In genomic region chr4:121214793-121215304, GRCm38 (mm10) we compare ENCODE assay signal across 8 mouse cellular contexts. TPM values are rescaled to one million over a fixed set of nuclear protein-coding genes. Genes with fewer than 3 reads are reported as not detected.
A peak's percentile ranks its signal among the peaks of the same experiment; 100 is the strongest.
DNase-seq lines count a peak whose midpoint lies in the region; ATAC-seq and TF ChIP-seq lines count a peak whose summit lies in the region.

Rlf (minus strand) TSS chr4:121215084.

- under 1% methylated on average over 47 of the region's 48 CpGs for WGBS in kidney, embryonic 14.5 days
- WGBS in limb, embryonic 15.5 days = under 1% methylated on average over 48 of the region's 48 CpGs

- TF ChIP-seq CTCF in bone marrow macrophage, adult 2 months (IDR thresholded peaks at IDR 0.05; ENCODE audit: low read depth, low read length) = no peak
- TF ChIP-seq CTCF in embryonic fibroblast, embryonic 13.5 days (IDR thresholded peaks at IDR 0.05; ENCODE audit: borderline replicate concordance, insufficient read depth, low read length) = no peak

- no peaks in the 10 kb centered on the region for H3K27me3 ChIP-seq in kidney, embryonic 14.5 days (ENCODE audit: control insufficient read depth, insufficient read depth, low read length)
- H3K27me3 ChIP-seq in limb, embryonic 15.5 days = no peaks in the 10 kb centered on the region

- no peaks in the 10 kb centered on the region for H3K9me3 ChIP-seq in kidney, embryonic 14.5 days (ENCODE audit: control insufficient read depth, low read length)
- no peaks in the 10 kb centered on the region for H3K9me3 ChIP-seq in limb, embryonic 15.5 days

- H3K27ac ChIP-seq in bone marrow macrophage, adult 2 months (ENCODE audit: insufficient read depth, low read depth, low read length) = peak within 1 kb of the TSS; percentile 65
- peak within 1 kb of the TSS; percentile 33 for H3K27ac ChIP-seq in embryonic fibroblast, embryonic 13.5 days (ENCODE audit: insufficient read depth, low read length)
- H3K27ac ChIP-seq in kidney, embryonic 14.5 days (ENCODE audit: low read depth, low read length) = peak within 1 kb of the TSS; percentile 88
- peak within 1 kb of the TSS; percentile 91 for H3K27ac ChIP-seq in limb, embryonic 15.5 days

- ATAC-seq in kidney, embryonic 14.5 days (ENCODE audit: low FRiP score, low TSS enrichment) = peak; percentile 98
- peak; percentile 95 for ATAC-seq in limb, embryonic 15.5 days (ENCODE audit: insufficient number of reproducible peaks, low FRiP score, low TSS enrichment, low read depth)

- peaks cover 21% of the 10 kb centered on the region for H3K4me1 ChIP-seq in bone marrow macrophage, adult 2 months (ENCODE audit: control insufficient read depth, insufficient read depth, low read length)
- peaks cover 10% of the 10 kb centered on the region for H3K4me1 ChIP-seq in embryonic fibroblast, embryonic 13.5 days (ENCODE audit: control insufficient read depth, insufficient read depth, low read length)
- peaks cover 10% of the 10 kb centered on the region for H3K4me1 ChIP-seq in kidney, embryonic 14.5 days (ENCODE audit: control insufficient read depth, insufficient read depth, low read length)
- peaks cover 13% of the 10 kb centered on the region for H3K4me1 ChIP-seq in limb, embryonic 15.5 days

- peak within 1 kb of the TSS; percentile 74 for H3K4me2 ChIP-seq in kidney, embryonic 14.5 days (replicated peaks; ENCODE audit: low read depth, low read length)
- H3K4me2 ChIP-seq in limb, embryonic 15.5 days = peak within 1 kb of the TSS; percentile 63

- H3K9ac ChIP-seq in kidney, embryonic 14.5 days (ENCODE audit: low read depth, low read length) = peak within 1 kb of the TSS; percentile 97
- peak within 1 kb of the TSS; percentile 94 for H3K9ac ChIP-seq in limb, embryonic 15.5 days

- DNase-seq in A20 (ENCODE audit: low read depth, low spot score) = peak; percentile 97
- DNase-seq in heart, adult 9 months (ENCODE audit: low spot score in 2 of 2) = peak; percentile 96 to 98
- peak; percentile 94 to 99 for DNase-seq in monocyte, adult 2 months (ENCODE audit: low read depth in 1 of 2, low spot score in 2 of 2)
- DNase-seq in spleen, postnatal 36 days (ENCODE audit: low spot score in 2 of 2) = peak; percentile 95 to 96

- peak within 1 kb of the TSS; percentile 99 for H3K4me3 ChIP-seq in bone marrow macrophage, adult 2 months (ENCODE audit: insufficient read depth, low read length)
- H3K4me3 ChIP-seq in embryonic fibroblast, embryonic 13.5 days (ENCODE audit: insufficient read depth, low read length) = peak within 1 kb of the TSS; percentile 77
- peak within 1 kb of the TSS; percentile 84 for H3K4me3 ChIP-seq in kidney, embryonic 14.5 days (ENCODE audit: low read length)
- H3K4me3 ChIP-seq in limb, embryonic 15.5 days = peak within 1 kb of the TSS; percentile 91

- TF ChIP-seq POLR2A in bone marrow macrophage, adult 2 months (IDR thresholded peaks at IDR 0.05; ENCODE audit: borderline replicate concordance, low read depth, low read length) = no peak
- peak; percentile 78 for TF ChIP-seq POLR2A in embryonic fibroblast, embryonic 13.5 days (IDR thresholded peaks at IDR 0.05; ENCODE audit: low read depth, low read length)

- no peaks in the 10 kb centered on the region for H3K36me3 ChIP-seq in kidney, embryonic 14.5 days (ENCODE audit: control insufficient read depth, insufficient read depth, low read length)
- H3K36me3 ChIP-seq in limb, embryonic 15.5 days = no peaks in the 10 kb centered on the region

RNA-seq across cellular contexts. Expression of gene Rlf, which starts in this region (rescaled TPM):
- 11.4 and 13.2 TPM in 2 replicates for polyA plus RNA-seq in bone marrow macrophage, adult 2 months (2012; ENCODE audit: insufficient read depth, insufficient read length, missing spikeins)
- 29.2 and 30.0 TPM in 2 replicates for polyA plus RNA-seq in embryonic fibroblast, embryonic 13.5 days (2011; ENCODE audit: insufficient read length, low read depth, missing spikeins)
- polyA plus RNA-seq in kidney, embryonic 14.5 days (2014; fragmentation: Nextera tagmentation; extraction: Ambion mirVana) = 15.4 and 26.2 TPM in 2 replicates
- polyA plus RNA-seq in limb, embryonic 15.5 days (2015; fragmentation: Nextera tagmentation; extraction: Ambion mirVana) = 21.5 and 27.3 TPM in 2 replicates

Comparison
In these comparisons a context has a peak if more than half of its experiments do, and no peak if none do; other contexts are left out.
1. Peak in every context shown above with its lines: DNase-seq, ATAC-seq, H3K4me3 ChIP-seq and H3K27ac ChIP-seq.
2. H3K27ac ChIP-seq: peak in every context shown above with its lines; median percentile 91 in limb, embryonic 15.5 days; 88 in kidney, embryonic 14.5 days; 65 in bone marrow macrophage, adult 2 months; 33 in embryonic fibroblast, embryonic 13.5 days.